Mouse (Mus musculus) Patski (cell line): Measurements from ENCODE around the gene Upk1a. TPM values are rescaled to one million over a fixed set of nuclear protein-coding genes. Genes with fewer than 3 reads are reported as not detected.

Experiments
- ATAC-seq: fragments of 100-300 bp; one replicate; pipeline ENCODE4 v1.8.0; 2021
- CTCF ChIA-PET: fragments of 350-600 bp; sonication (Branson Sonifier 250); formaldehyde crosslinking; loops from one replicate; lab custom pipeline; 2022; ENCODE audit warnings: inconsistent platforms; lab: Charles Lee
- POLR2A ChIA-PET: fragments of 350-600 bp; sonication (Branson Sonifier 250); formaldehyde crosslinking; loops from one replicate; lab custom pipeline; 2022; ENCODE audit warnings: antibody characterized with exemption, inconsistent platforms; lab: Charles Lee
- DNase-seq: peaks from one replicate; pipeline ENCODE4 v3.0.0-alpha.2; 2011; ENCODE audit warnings: low read depth, low spot score
- H3K27me3 ChIP-seq: fragments of 371-371 bp; one replicate; pipeline ENCODE4 v1.5.1; 2021
- CTCF ChIP-seq: fragments of 100-300 bp; IDR thresholded peaks from one replicate; pipeline ENCODE4 v1.5.1; 2021
- in situ Hi-C: fragments of 300-500 bp; cut with MboI; formaldehyde crosslinking; loops from 3 replicates; pipeline ENCODE4 v1.11.1; 2018; ENCODE audit warnings: low pct_unique_long_range_greater_than_20kb, mixed read lengths
- polyA plus RNA-seq: library from polyadenylated mRNA; unstranded; gene quantifications from one replicate; pipeline ENCODE4 v1.2.3, GENCODE M21; 2021

Upk1a gene
- polyA plus RNA-seq, 1 experiment from 2014 or later, result 0.47 TPM

DNA sequence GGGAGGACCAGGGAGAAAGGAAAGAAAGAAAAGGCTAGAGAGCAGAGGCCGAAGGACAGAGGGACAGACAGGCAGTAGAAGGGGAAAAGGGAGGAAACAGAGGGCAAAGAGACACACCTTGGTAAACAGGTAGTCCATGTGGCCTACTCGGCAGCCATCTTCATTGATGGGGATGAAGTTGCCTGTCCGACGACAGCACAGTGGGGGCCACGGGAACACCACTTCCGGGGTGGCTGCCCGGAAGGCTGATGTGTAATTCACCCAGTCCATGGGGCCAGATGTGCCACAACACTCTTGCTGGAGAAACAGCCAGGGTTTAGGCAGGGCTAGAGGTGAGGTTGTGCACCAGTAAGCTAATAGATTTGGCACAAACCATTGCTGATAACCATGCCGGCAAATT lies 7.7 kb downstream of the Upk1a start:
- POLR2A ChIA-PET, result interaction anchor here (0.8 kb wide), 1 partner anchor 20 kb away, joined by 3 read pairs; no protein-coding TSS in a partner anchor
- CTCF ChIA-PET, result interaction anchor here (1.0 to 9.3 kb wide), 3 partner anchors 9 to 64 kb away, joined by 3 to 65 read pairs (median 29); partner anchors contain the start of genes Kmt2b and Upk1a

GRCm38 (mm10) chr7:30604424-30604823 lies 8.2 kb downstream of the Upk1a start:
- no peaks in the 10 kb centered on the region for H3K27me3 ChIP-seq
- ATAC-seq (no peak), DNase-seq (no peak)
- POLR2A ChIA-PET, result interaction anchor here (0.8 kb wide), 1 partner anchor 21 kb away, joined by 3 read pairs; no protein-coding TSS in a partner anchor
- CTCF ChIA-PET, result interaction anchor here (1.0 to 9.3 kb wide), 3 partner anchors 9 to 64 kb away, joined by 3 to 65 read pairs (median 29); partner anchors contain the start of genes Kmt2b and Upk1a
- in situ Hi-C loops, result no loop called here
- no peak for TF ChIP-seq CTCF

More for the DNA sequence above, 7.7 kb downstream of the Upk1a start:
- in situ Hi-C loops, result no loop called here
- DNase-seq, result no peak
- no peaks in the 10 kb centered on the region for H3K27me3 ChIP-seq
- ATAC-seq, result no peak
- no peak for TF ChIP-seq CTCF

DNA sequence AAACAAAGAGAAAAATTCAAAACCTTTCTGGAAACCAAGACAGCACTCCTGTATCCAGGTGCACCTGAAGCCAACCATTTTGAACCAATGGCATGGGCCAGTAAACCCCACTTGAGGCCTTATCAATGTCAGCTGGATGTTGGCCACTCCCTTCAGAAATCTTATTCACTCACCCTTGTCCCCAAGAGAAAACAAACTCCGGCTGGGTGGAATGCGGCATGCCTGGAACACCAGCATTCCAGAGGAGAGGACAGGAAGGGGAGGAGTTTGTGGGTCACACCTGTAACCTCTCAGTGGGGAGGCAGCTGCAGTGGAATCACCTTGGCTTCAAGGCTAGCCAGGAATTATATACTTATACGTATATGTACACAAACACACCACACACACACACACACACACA lies 10.1 kb downstream of the Upk1a start:
- ChIA-PET CTCF (interaction anchor here (4.2 to 9.3 kb wide), 2 partner anchors 11 to 12 kb away, joined by 29 to 65 read pairs; partner anchors contain the start of genes Kmt2b and Upk1a), POLR2A (no interaction called here)
- in situ Hi-C loops, result no loop called here
- DNase-seq (no peak), ATAC-seq (no peak)
- no peak for TF ChIP-seq CTCF
- H3K27me3 ChIP-seq, result no peaks in the 10 kb centered on the region

- ChIA-PET CTCF (interaction anchor here (0.8 to 9.3 kb wide), 3 partner anchors 10 to 17 kb away, joined by 3 to 65 read pairs (median 5); partner anchors contain the start of gene Kmt2b), POLR2A (interaction anchor here (0.6 kb wide), 1 partner anchor 10 kb away, joined by 4 read pairs; no protein-coding TSS in a partner anchor)
- in situ Hi-C loops, result no loop called here
- no peaks in the 10 kb centered on the region for H3K27me3 ChIP-seq
- no peak for TF ChIP-seq CTCF
- ATAC-seq (no peak), DNase-seq (no peak)
Observed at GRCm38 (mm10) chr7:30600651-30601050, 12.0 kb downstream of the Upk1a start.

DNA sequence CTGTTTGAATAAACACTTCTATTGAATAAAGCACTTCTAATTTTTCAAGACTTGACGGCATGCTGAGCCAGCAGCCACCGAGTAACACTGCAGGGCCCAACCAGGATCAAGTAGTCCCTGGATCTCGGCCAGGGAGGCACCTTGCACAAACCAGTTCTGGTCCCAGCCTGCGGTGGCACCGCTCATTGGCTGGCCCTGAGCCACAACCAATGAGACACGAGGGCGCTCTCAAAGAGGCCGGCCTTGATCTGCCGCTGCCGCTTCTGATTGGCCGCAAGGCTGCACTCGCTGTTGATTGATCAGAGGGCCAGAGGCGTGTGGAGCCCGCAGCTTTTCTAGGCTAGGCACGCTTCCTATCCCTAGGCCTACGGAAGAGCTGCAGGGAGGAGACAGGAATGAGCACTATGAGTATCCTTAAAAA lies 12.7 kb downstream of the Upk1a start:
- ChIA-PET POLR2A (no interaction called here), CTCF (interaction anchor here (9.3 kb wide), 1 partner anchor 9 kb away, joined by 65 read pairs; the partner anchor contains the start of gene Kmt2b)
- in situ Hi-C loops, result no loop called here
- ATAC-seq (peak; percentile 84), DNase-seq (peak; percentile 68)
- no peak for TF ChIP-seq CTCF
- no peaks in the 10 kb centered on the region for H3K27me3 ChIP-seq

DNA sequence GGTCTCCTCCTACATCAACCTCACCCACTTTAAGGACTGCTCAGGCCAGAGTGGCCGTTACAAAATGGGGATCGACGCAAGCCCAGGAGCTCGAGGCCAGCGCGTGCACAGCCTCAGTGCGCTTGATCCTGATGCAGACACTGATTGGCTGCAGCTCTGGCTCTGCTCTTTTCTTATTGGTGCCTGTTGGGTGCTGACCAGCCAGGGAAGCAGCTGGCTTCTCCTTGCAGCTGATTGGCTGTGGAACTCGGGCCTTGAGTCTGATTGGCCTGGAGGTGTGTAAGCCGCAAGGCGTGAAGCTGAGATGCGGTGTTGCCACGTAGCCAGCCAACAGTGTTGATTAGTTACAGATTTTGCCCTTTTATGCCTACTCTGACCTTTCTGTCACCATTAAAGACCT lies 13.9 kb downstream of the Upk1a start, which contains the start of gene Zbtb32:
Gene Zbtb32, minus strand, starts transcription at position 124 of the 400 bp plus-strand sequence.
- in situ Hi-C loops, result no loop called here
- ChIA-PET POLR2A (no interaction called here), CTCF (interaction anchor here (1.8 kb wide), 2 partner anchors 9 to 15 kb away, joined by 8 to 9 read pairs; no protein-coding TSS in a partner anchor)
- no peak for ATAC-seq
- TF ChIP-seq CTCF, result no peak
- no peak for DNase-seq
- no peaks in the 10 kb centered on the region for H3K27me3 ChIP-seq

- ChIA-PET POLR2A (no interaction called here), CTCF (no interaction called here)
- DNase-seq, result no peak
- in situ Hi-C loops, result no loop called here
- TF ChIP-seq CTCF, result no peak
- no peak for ATAC-seq
- no peaks in the 10 kb centered on the region for H3K27me3 ChIP-seq
Observed at GRCm38 (mm10) chr7:30596811-30597210, 15.8 kb downstream of the Upk1a start.

GRCm38 (mm10) chr7:30596093-30596492 lies 16.6 kb downstream of the Upk1a start:
- ATAC-seq (no peak), DNase-seq (no peak)
- CTCF ChIA-PET, result interaction anchor here (1.2 kb wide), 2 partner anchors 17 to 18 kb away, joined by 3 to 4 read pairs; partner anchors contain the start of gene Upk1a
- H3K27me3 ChIP-seq, result no peaks in the 10 kb centered on the region
- TF ChIP-seq CTCF, result no peak
- POLR2A ChIA-PET, result interaction anchor here (0.6 kb wide), 1 partner anchor 361 kb away, joined by 5 read pairs; the partner anchor contains the start of gene Usf2
- in situ Hi-C loops, result no loop called here

DNA sequence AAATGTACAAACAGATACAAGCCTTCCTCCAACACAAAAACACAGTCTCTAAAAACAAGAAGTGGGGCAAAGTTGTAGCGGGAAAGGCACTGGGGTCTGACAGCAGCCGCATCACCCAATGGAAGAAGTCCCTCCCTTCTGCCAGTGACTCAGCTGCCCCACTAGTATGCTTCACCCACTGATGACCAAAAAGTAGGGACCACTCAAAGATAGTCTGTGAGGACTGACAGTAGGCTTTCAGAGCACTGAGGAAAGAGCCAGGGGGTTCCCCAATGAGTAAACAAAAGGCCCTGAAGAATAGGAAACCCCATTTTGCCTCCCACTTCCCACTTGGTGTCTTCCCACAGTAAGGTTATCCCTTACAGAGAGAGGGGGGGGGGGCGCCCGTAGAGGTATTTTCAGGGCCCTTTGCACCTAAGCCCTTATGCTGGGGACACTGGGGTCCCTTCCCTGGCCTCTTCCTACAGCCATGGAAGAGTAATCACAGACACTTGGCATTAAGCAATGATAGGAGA lies 18.1 kb downstream of the Upk1a start:
- TF ChIP-seq CTCF, result no peak
- DNase-seq (no peak), ATAC-seq (no peak)
- ChIA-PET CTCF (interaction anchor here (6.9 kb wide), 1 partner anchor 10 kb away, joined by 65 read pairs; no protein-coding TSS in a partner anchor), POLR2A (no interaction called here)
- H3K27me3 ChIP-seq, result no peaks in the 10 kb centered on the region
- in situ Hi-C loops, result no loop called here

DNA sequence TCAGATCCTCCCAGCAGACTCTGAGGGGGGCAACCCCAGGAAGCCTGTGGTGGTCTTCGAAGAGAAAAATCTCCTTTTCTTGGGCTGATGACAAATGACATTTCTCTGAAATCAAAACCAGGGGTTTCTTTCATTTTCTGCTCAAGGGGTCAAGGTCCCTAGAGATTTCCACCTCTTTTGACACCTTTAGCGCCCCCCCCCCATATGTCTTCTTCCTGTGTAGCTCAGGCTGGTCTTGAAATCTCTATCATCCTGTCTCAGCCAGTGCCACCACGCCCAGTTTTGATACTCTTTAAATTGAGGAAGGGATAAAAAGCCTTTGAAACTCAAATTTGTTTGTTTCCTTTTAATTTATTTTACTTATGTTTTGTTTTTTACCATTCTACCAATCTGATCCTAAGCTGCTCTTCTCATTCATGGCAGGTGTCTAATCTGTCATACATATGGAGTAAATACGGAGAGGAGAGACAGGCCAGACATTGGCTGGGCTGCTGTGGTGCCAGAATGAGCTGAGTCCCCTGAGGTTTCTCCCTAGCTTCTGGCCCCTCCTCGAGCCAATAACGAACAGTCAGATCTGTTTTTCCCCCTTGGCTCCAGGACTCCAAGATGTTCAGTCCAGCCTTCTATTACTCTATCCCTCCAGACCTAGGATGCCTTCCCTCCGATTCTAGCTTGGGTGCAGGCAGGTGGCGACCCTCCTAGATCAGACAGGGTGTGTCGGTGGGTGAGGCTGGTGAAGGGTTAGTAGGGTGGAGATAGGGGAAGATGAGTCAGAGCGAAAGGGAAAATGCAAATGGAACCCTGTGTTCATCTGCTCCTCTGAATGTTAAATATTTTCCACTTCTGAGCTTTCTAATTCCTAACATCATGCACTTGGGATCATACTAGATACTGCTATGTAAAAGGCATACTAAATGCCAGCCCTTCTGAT lies 18.8 kb downstream of the Upk1a start:
- in situ Hi-C loops, result no loop called here
- CTCF ChIA-PET, result interaction anchor here (2.3 to 6.9 kb wide), 2 partner anchors 11 to 20 kb away, joined by 14 to 65 read pairs; no protein-coding TSS in a partner anchor
- POLR2A ChIA-PET, result no interaction called here
- DNase-seq (no peak), ATAC-seq (no peak)
- no peaks in the 10 kb centered on the region for H3K27me3 ChIP-seq
- no peak for TF ChIP-seq CTCF
